In genomic region chr4:116016862-116017299, GRCm38 (mm10) we compare ENCODE assay signal across 8 mouse cellular contexts. TPM values are rescaled to one million over a fixed set of nuclear protein-coding genes. Genes with fewer than 3 reads are reported as not detected.
A peak's percentile ranks its signal among the peaks of the same experiment; 100 is the strongest.
DNase-seq lines count a peak whose midpoint lies in the region; ATAC-seq lines count a peak whose summit lies in the region.

No protein-coding gene starts in this region.

- H3K4me2 ChIP-seq in kidney, embryonic 16.5 days (replicated peaks; ENCODE audit: low read depth, low read length): peak overlapping the region; percentile 98
- H3K4me2 ChIP-seq in hindbrain, embryonic 14.5 days (replicated peaks): peak overlapping the region; percentile 83
- H3K4me2 ChIP-seq in midbrain, embryonic 14.5 days (ENCODE audit: low read length): peak overlapping the region; percentile 94

- H3K27me3 ChIP-seq in kidney, embryonic 16.5 days (ENCODE audit: insufficient read depth, low read length): peaks cover 55% of the 10 kb centered on the region
- H3K27me3 ChIP-seq in embryonic facial prominence, embryonic 10.5 days (replicated peaks; ENCODE audit: low read depth, poor library complexity, severe bottlenecking): peaks cover 74% of the 10 kb centered on the region
- peaks cover 52% of the 10 kb centered on the region for H3K27me3 ChIP-seq in hindbrain, embryonic 14.5 days (ENCODE audit: control insufficient read depth, insufficient read depth, low read length)
- H3K27me3 ChIP-seq in midbrain, embryonic 14.5 days (ENCODE audit: control insufficient read depth, insufficient read depth, low read length): peaks cover 32% of the 10 kb centered on the region; the same call in 1 of the 2 replicates

- WGBS in kidney, embryonic 16.5 days: 4% methylated on average over 16 of the region's 16 CpGs
- WGBS in embryonic facial prominence, embryonic 10.5 days: 12% methylated on average over 16 of the region's 16 CpGs
- WGBS in hindbrain, embryonic 14.5 days: 13% methylated on average over 16 of the region's 16 CpGs
- WGBS in midbrain, embryonic 14.5 days: 11% methylated on average over 16 of the region's 16 CpGs

- no peaks in the 10 kb centered on the region for H3K36me3 ChIP-seq in kidney, embryonic 16.5 days (ENCODE audit: insufficient read depth, low read length)
- no peaks in the 10 kb centered on the region for H3K36me3 ChIP-seq in embryonic facial prominence, embryonic 10.5 days (replicated peaks)
- no peaks in the 10 kb centered on the region for H3K36me3 ChIP-seq in hindbrain, embryonic 14.5 days (replicated peaks; ENCODE audit: control insufficient read depth, insufficient read depth)
- H3K36me3 ChIP-seq in midbrain, embryonic 14.5 days (ENCODE audit: control insufficient read depth, insufficient read depth, low read length): no peaks in the 10 kb centered on the region

- H3K4me1 ChIP-seq in kidney, embryonic 16.5 days (ENCODE audit: insufficient read depth, low read length): peaks cover 16% of the 10 kb centered on the region
- peaks cover 12% of the 10 kb centered on the region for H3K4me1 ChIP-seq in embryonic facial prominence, embryonic 10.5 days
- no peaks in the 10 kb centered on the region; the same call in 1 of the 2 replicates for H3K4me1 ChIP-seq in hindbrain, embryonic 14.5 days (replicated peaks; ENCODE audit: control insufficient read depth, insufficient read depth, low read length)
- 0 out of 2 replicates have a peak, but pooled peaks cover 10% of the 10 kb centered on the region for H3K4me1 ChIP-seq in midbrain, embryonic 14.5 days (ENCODE audit: control insufficient read depth, insufficient read depth, low read length)

- no peaks in the 10 kb centered on the region for H3K9me3 ChIP-seq in kidney, embryonic 16.5 days (ENCODE audit: low read length)
- H3K9me3 ChIP-seq in embryonic facial prominence, embryonic 10.5 days: no peaks in the 10 kb centered on the region
- no peaks in the 10 kb centered on the region for H3K9me3 ChIP-seq in hindbrain, embryonic 14.5 days (ENCODE audit: control insufficient read depth, low read length)
- H3K9me3 ChIP-seq in midbrain, embryonic 14.5 days (ENCODE audit: control insufficient read depth, low read length): no peaks in the 10 kb centered on the region

- no peak overlapping the region; the same call in 1 of the 2 replicates for H3K27ac ChIP-seq in kidney, embryonic 16.5 days (ENCODE audit: low read length)
- H3K27ac ChIP-seq in embryonic facial prominence, embryonic 10.5 days (replicated peaks): 0 out of 2 replicates have a peak overlapping the region, but pooled peaks have one; percentile 73
- H3K27ac ChIP-seq in hindbrain, embryonic 14.5 days: no peak overlapping the region; the same call in 1 of the 2 replicates
- peak overlapping the region; percentile 76; the same call in 1 of the 2 replicates for H3K27ac ChIP-seq in midbrain, embryonic 14.5 days (replicated peaks; ENCODE audit: low read depth, low read length)

- no peak for ATAC-seq in kidney, embryonic 16.5 days (ENCODE audit: low FRiP score, low TSS enrichment)
- no peak for ATAC-seq in hindbrain, embryonic 14.5 days (ENCODE audit: low FRiP score)
- no peak for ATAC-seq in midbrain, embryonic 14.5 days (ENCODE audit: low FRiP score, low TSS enrichment)
- no peak for ATAC-seq in frontal cortex, adult (ENCODE audit: low TSS enrichment)

- no peak for DNase-seq in kidney, postnatal 25 days
- DNase-seq in embryonic facial prominence, embryonic 10.5 days (ENCODE audit: low spot score): no peak
- peak; percentile 30 for DNase-seq in hindbrain, embryonic 14.5 days (ENCODE audit: low spot score)
- peak; percentile 9 for DNase-seq in midbrain, embryonic 14.5 days
- DNase-seq in frontal cortex, postnatal 25 days (ENCODE audit: low spot score in 2 of 2): no peak
- no peak for DNase-seq in adrenal gland, postnatal 25 days

- H3K4me3 ChIP-seq in kidney, embryonic 16.5 days (ENCODE audit: low read length): peak overlapping the region; percentile 71
- peak overlapping the region; percentile 74 for H3K4me3 ChIP-seq in embryonic facial prominence, embryonic 10.5 days
- peak overlapping the region; percentile 80 for H3K4me3 ChIP-seq in hindbrain, embryonic 14.5 days (replicated peaks; ENCODE audit: low read length)
- H3K4me3 ChIP-seq in midbrain, embryonic 14.5 days (replicated peaks; ENCODE audit: low read depth, low read length): peak overlapping the region; percentile 65

- H3K9ac ChIP-seq in kidney, embryonic 16.5 days (replicated peaks; ENCODE audit: low read length): peak overlapping the region; percentile 75
- H3K9ac ChIP-seq in hindbrain, embryonic 14.5 days: peak overlapping the region; percentile 72
- peak overlapping the region; percentile 81 for H3K9ac ChIP-seq in midbrain, embryonic 14.5 days (replicated peaks; ENCODE audit: low read length)

RNA-seq across cellular contexts. Expression of gene Faah, which starts 0.8 kb away (rescaled TPM):
- polyA plus RNA-seq in kidney, embryonic 16.5 days (2015; fragmentation: Nextera tagmentation; extraction: Ambion mirVana): 13.7 and 15.3 TPM in 2 replicates
- polyA plus RNA-seq in embryonic facial prominence, embryonic 10.5 days (2016; fragmentation: Nextera tagmentation; extraction: Ambion mirVana): 2.3 and 2.4 TPM in 2 replicates
- 18.0 and 18.5 TPM in 2 replicates for polyA plus RNA-seq in hindbrain, embryonic 14.5 days (2014; fragmentation: Nextera tagmentation; extraction: Ambion mirVana)
- polyA plus RNA-seq in midbrain, embryonic 14.5 days (2014; fragmentation: Nextera tagmentation; extraction: Ambion mirVana): 15.5 and 17.5 TPM in 2 replicates
- total RNA-seq in adrenal gland, postnatal 25 days (2021): 3.6 and 4.2 TPM in 2 replicates

RNA-seq across cellular contexts. Expression of gene Nsun4, which starts 36.8 kb away (rescaled TPM):
- 21.2 and 22.8 TPM in 2 replicates for polyA plus RNA-seq in kidney, embryonic 16.5 days (2015; fragmentation: Nextera tagmentation; extraction: Ambion mirVana)
- 18.2 and 18.7 TPM in 2 replicates for polyA plus RNA-seq in embryonic facial prominence, embryonic 10.5 days (2016; fragmentation: Nextera tagmentation; extraction: Ambion mirVana)
- polyA plus RNA-seq in hindbrain, embryonic 14.5 days (2014; fragmentation: Nextera tagmentation; extraction: Ambion mirVana): 10.4 and 11.5 TPM in 2 replicates
- 11.5 and 13.6 TPM in 2 replicates for polyA plus RNA-seq in midbrain, embryonic 14.5 days (2014; fragmentation: Nextera tagmentation; extraction: Ambion mirVana)
- 29.0 and 29.3 TPM in 2 replicates for total RNA-seq in adrenal gland, postnatal 25 days (2021)

RNA-seq across cellular contexts. Expression of gene Uqcrh, which starts 58.0 kb away (rescaled TPM):
- 505 and 583 TPM in 2 replicates for polyA plus RNA-seq in kidney, embryonic 16.5 days (2015; fragmentation: Nextera tagmentation; extraction: Ambion mirVana)
- polyA plus RNA-seq in embryonic facial prominence, embryonic 10.5 days (2016; fragmentation: Nextera tagmentation; extraction: Ambion mirVana): 449 and 463 TPM in 2 replicates
- 438 and 513 TPM in 2 replicates for polyA plus RNA-seq in hindbrain, embryonic 14.5 days (2014; fragmentation: Nextera tagmentation; extraction: Ambion mirVana)
- polyA plus RNA-seq in midbrain, embryonic 14.5 days (2014; fragmentation: Nextera tagmentation; extraction: Ambion mirVana): 405 and 483 TPM in 2 replicates
- 491 and 520 TPM in 2 replicates for total RNA-seq in adrenal gland, postnatal 25 days (2021)

RNA-seq across cellular contexts. Expression of gene Lrrc41, which starts 58.2 kb away (rescaled TPM):
- polyA plus RNA-seq in kidney, embryonic 16.5 days (2015; fragmentation: Nextera tagmentation; extraction: Ambion mirVana): 87.9 and 88.0 TPM in 2 replicates
- polyA plus RNA-seq in embryonic facial prominence, embryonic 10.5 days (2016; fragmentation: Nextera tagmentation; extraction: Ambion mirVana): 76.2 and 76.9 TPM in 2 replicates
- 75.9 and 79.7 TPM in 2 replicates for polyA plus RNA-seq in hindbrain, embryonic 14.5 days (2014; fragmentation: Nextera tagmentation; extraction: Ambion mirVana)
- polyA plus RNA-seq in midbrain, embryonic 14.5 days (2014; fragmentation: Nextera tagmentation; extraction: Ambion mirVana): 72.6 and 75.2 TPM in 2 replicates
- total RNA-seq in adrenal gland, postnatal 25 days (2021): 55.5 and 62.9 TPM in 2 replicates

Comparison
In these comparisons a context has a peak if more than half of its experiments do, and no peak if none do; other contexts are left out.
1. H3K27ac ChIP-seq: peak in embryonic facial prominence, embryonic 10.5 days (single experiment) and midbrain, embryonic 14.5 days (single experiment); none in kidney, embryonic 16.5 days (single experiment) and hindbrain, embryonic 14.5 days (single experiment).
2. DNase-seq: peak in hindbrain, embryonic 14.5 days (single experiment) and midbrain, embryonic 14.5 days (single experiment); none in kidney, postnatal 25 days (0 of 2), embryonic facial prominence, embryonic 10.5 days (single experiment), frontal cortex, postnatal 25 days (0 of 2) and adrenal gland, postnatal 25 days (single experiment).
3. Peak in every context shown above with its lines, with median percentiles within 50 percentile points of each other: H3K4me2 ChIP-seq, H3K4me3 ChIP-seq and H3K9ac ChIP-seq.